Mouse (Mus musculus) CH12.LX (cell line): Measurements from ENCODE around the gene Il16. TPM values are rescaled to one million over a fixed set of nuclear protein-coding genes. Genes with fewer than 3 reads are reported as not detected.

Experiments
- DNase-seq: peaks from one replicate; pipeline ENCODE4 v3.0.0-alpha.2; 2013; ENCODE audit errors: extremely low read depth
- H3K27ac ChIP-seq: 2 replicates; pipeline ENCODE4 v1.5.1; 2012; ENCODE audit warnings: low read depth, mild to moderate bottlenecking, control low read depth, moderate library complexity; ENCODE audit not compliant: insufficient read depth
- H3K27me3 ChIP-seq: replicated peaks from 2 replicates; pipeline ENCODE3; 2012; ENCODE audit warnings: inconsistent platforms
- H3K36me3 ChIP-seq, 2 experiments: replicated peaks in 1 of 2; 2 replicates each; pipeline versions ENCODE3 to v1.6.1; 2012; ENCODE audit warnings: inconsistent platforms in 1 of 2, low read length in 1 of 2, mild to moderate bottlenecking in 1 of 2, mixed read lengths in 1 of 2, moderate library complexity in 1 of 2; ENCODE audit not compliant: control insufficient read depth in 1 of 2, insufficient read depth in 1 of 2
- H3K4me1 ChIP-seq, 2 experiments: 2 replicates each; pipeline ENCODE4 v1.6.1; 2012; ENCODE audit warnings: inconsistent platforms in 1 of 2, moderate library complexity in 1 of 2; ENCODE audit not compliant: insufficient read depth in 2 of 2, control insufficient read depth in 1 of 2
- H3K4me2 ChIP-seq: 2 replicates; pipeline ENCODE4 v1.6.1; 2012; ENCODE audit warnings: low read depth, mild to moderate bottlenecking, control low read depth; ENCODE audit not compliant: poor library complexity, insufficient read depth, severe bottlenecking
- H3K4me3 ChIP-seq, 3 experiments: fragments of 150-350 bp in 1 of 3; sonication (generic) in 1 of 3; replicated peaks in 1 of 3; 2 replicates each; pipeline versions ENCODE3 to v1.5.1; 2011 to 2012; ENCODE audit warnings: low read depth in 2 of 3, low read length in 2 of 3, mild to moderate bottlenecking in 2 of 3, moderate library complexity in 2 of 3, control low read depth in 1 of 3, improper control_type of control experiment in 1 of 3, inconsistent platforms in 1 of 3, mixed read lengths in 1 of 3; ENCODE audit not compliant: poor library complexity in 1 of 3
- H3K79me2 ChIP-seq: replicated peaks from 2 replicates; pipeline ENCODE4 v1.6.1; 2012; ENCODE audit warnings: mild to moderate bottlenecking, moderate library complexity; ENCODE audit not compliant: control insufficient read depth, poor library complexity, insufficient read depth, severe bottlenecking; ENCODE audit errors: extremely low read depth
- H3K9ac ChIP-seq: 2 replicates; pipeline ENCODE4 v1.6.1; 2012; ENCODE audit warnings: low read depth, mild to moderate bottlenecking, control low read depth, moderate library complexity; ENCODE audit not compliant: insufficient read depth
- H3K9me3 ChIP-seq: replicated peaks from 2 replicates; pipeline ENCODE3; 2012; ENCODE audit warnings: low read length, inconsistent platforms, mixed read lengths
- CHD1 ChIP-seq: IDR thresholded peaks from 2 replicates; pipeline ENCODE4 v1.6.1; 2012; ENCODE audit warnings: low read depth, low read length, improper control_type of control experiment, inconsistent platforms
- CTCF ChIP-seq, 2 experiments: IDR thresholded peaks in 1 of 2; conservative IDR thresholded peaks in 1 of 2; 2 replicates each; pipeline ENCODE4 v1.5.1; 2011 to 2012; ENCODE audit warnings: low read depth in 2 of 2, low read length in 2 of 2, improper control_type of control experiment in 1 of 2, inconsistent platforms in 1 of 2, mild to moderate bottlenecking in 1 of 2, moderate library complexity in 1 of 2
- EP300 ChIP-seq: IDR thresholded peaks from 2 replicates; pipeline ENCODE4 v1.6.1; 2011; ENCODE audit warnings: low read length, improper control_type of control experiment
- GABPA ChIP-seq: IDR thresholded peaks from 2 replicates; pipeline ENCODE4 v1.6.1; 2012; ENCODE audit warnings: low read depth, low read length, improper control_type of control experiment, inconsistent platforms; ENCODE audit not compliant: insufficient replicate concordance
- HCFC1 ChIP-seq: IDR thresholded peaks from 2 replicates; pipeline ENCODE4 v1.6.1; 2012; ENCODE audit warnings: low read depth, mild to moderate bottlenecking, inconsistent platforms, low read length, improper control_type of control experiment
- MAFK ChIP-seq: IDR thresholded peaks from 2 replicates; pipeline ENCODE4 v1.6.1; 2011; ENCODE audit warnings: low read length, improper control_type of control experiment; ENCODE audit not compliant: insufficient replicate concordance
- NELFE ChIP-seq: IDR thresholded peaks from 2 replicates; pipeline ENCODE4 v1.6.1; 2011; ENCODE audit warnings: low read depth, low read length, improper control_type of control experiment
- NRF1 ChIP-seq: IDR thresholded peaks from 2 replicates; pipeline ENCODE4 v1.6.1; 2014; ENCODE audit warnings: low read depth, mild to moderate bottlenecking, inconsistent platforms, low read length, improper control_type of control experiment, moderate library complexity
- PAX5 ChIP-seq: IDR thresholded peaks from 2 replicates; pipeline ENCODE4 v1.6.1; 2012; ENCODE audit warnings: low read length, inconsistent platforms, mixed read lengths
- RAD21 ChIP-seq: IDR thresholded peaks from 2 replicates; pipeline ENCODE4 v1.6.1; 2011; ENCODE audit warnings: low read depth, mild to moderate bottlenecking, low read length, improper control_type of control experiment, moderate library complexity
- RCOR1 ChIP-seq: conservative IDR thresholded peaks from 2 replicates; pipeline ENCODE4 v1.6.1; 2012; ENCODE audit warnings: low read depth, mild to moderate bottlenecking, inconsistent platforms, low read length, improper control_type of control experiment
- SMC3 ChIP-seq: IDR thresholded peaks from 2 replicates; pipeline ENCODE4 v1.6.1; 2011; ENCODE audit warnings: low read depth, low read length, improper control_type of control experiment
- TCF12 ChIP-seq: IDR thresholded peaks from 2 replicates; pipeline ENCODE4 v1.6.1; 2014; ENCODE audit warnings: low read depth, mild to moderate bottlenecking, inconsistent platforms, low read length, improper control_type of control experiment
- UBTF ChIP-seq: IDR thresholded peaks from 2 replicates; pipeline ENCODE4 v1.6.1; 2012; ENCODE audit warnings: low read depth, mild to moderate bottlenecking, inconsistent platforms, low read length, improper control_type of control experiment, moderate library complexity
- dilution Hi-C: fragments of 300-500 bp; cut with MboI; formaldehyde crosslinking; loops from 2 replicates; pipeline ENCODE4 v1.14.3; 2020; ENCODE audit warnings: low sequenced_read_pairs; ENCODE audit not compliant: extremely low pct_unique_long_range_greater_than_20kb, extremely low pct_ligation_motif_present
- in situ Hi-C: fragments of 300-500 bp; cut with MboI; formaldehyde crosslinking; loops from 3 replicates; pipeline ENCODE4 v1.14.3; 2019; ENCODE audit warnings: low sequenced_read_pairs, low pct_ligation_motif_present, low pct_unique_long_range_greater_than_20kb, mixed read lengths
- polyA plus RNA-seq: library from polyadenylated mRNA; unstranded; fragments of >175 nt; gene quantifications from 2 replicates; pipeline ENCODE4 v1.2.1, GENCODE M21; 2012; ENCODE audit warnings: low read depth; ENCODE audit not compliant: insufficient read length
- total RNA-seq, 2 experiments: library from RNA; depleted of rRNA; stranded (reverse); fragments of 300-350 nt in 1 of 2; fragments of >200 nt in 1 of 2; gene quantifications; 2 replicates each; pipeline ENCODE4 v1.2.3; 2012 to 2014

The Il16 gene
- total and polyA plus RNA-seq, 3 experiments: 39.8 to 62.1 (median 55.5) TPM

GRCm38 (mm10) chr7:83616268-83616667 is 129.3 kb downstream of the Il16 start:
- Histone ChIP-seq H3K4me2 (no peak overlapping the region), H3K79me2 (no peaks in the 10 kb centered on the region), H3K9me3 (no peaks in the 10 kb centered on the region), H3K4me1 (peaks cover 8 to 30% of the 10 kb centered on the region in 2 experiments), H3K27me3 (no peaks in the 10 kb centered on the region), H3K36me3 (peaks cover 11 to 79% of the 10 kb centered on the region in 2 experiments), H3K9ac (no peak overlapping the region), H3K27ac (no peak overlapping the region), H3K4me3 (no peak overlapping the region)
- in situ Hi-C loops: no loop called here
- dilution Hi-C loops: no loop called here
- DNase-seq: no peak
- no peak for TF ChIP-seq NRF1
- no peak for TF ChIP-seq NELFE
- TF ChIP-seq RCOR1: no peak
- TF ChIP-seq CHD1: no peak
- no peak for TF ChIP-seq HCFC1
- no peak for TF ChIP-seq MAFK
- TF ChIP-seq EP300: no peak; the same call in 1 of the 2 replicates

- Histone ChIP-seq H3K4me1 (peaks cover 8 to 32% of the 10 kb centered on the region in 2 experiments), H3K4me2 (no peak overlapping the region), H3K4me3 (no peak overlapping the region), H3K9me3 (no peaks in the 10 kb centered on the region), H3K27ac (no peak overlapping the region), H3K27me3 (no peaks in the 10 kb centered on the region), H3K9ac (no peak overlapping the region), H3K79me2 (no peaks in the 10 kb centered on the region), H3K36me3 (peaks cover 11 to 79% of the 10 kb centered on the region in 2 experiments)
- TF ChIP-seq RAD21 (peak; percentile 35), PAX5 (no peak), UBTF (no peak), CTCF (conservative IDR thresholded peaks at IDR 0.05 in 1 of 2, IDR thresholded peaks at IDR 0.05 in 1 of 2; ENCODE audit: low read depth in 2 of 2, low read length in 2 of 2) (peak; percentile 42 to 66; a peak in 3 of 4 replicates), SMC3 (peak; percentile 57), EP300 (no peak)
- DNase-seq: no peak
- dilution Hi-C loops: no loop called here
- in situ Hi-C loops: no loop called here
Measured at GRCm38 (mm10) chr7:83615815-83616214, 129.7 kb downstream of the Il16 start.

- dilution Hi-C loops (no loop called here), in situ Hi-C loops (no loop called here)
- no peaks in the 10 kb centered on the region for H3K27me3 ChIP-seq
Measured at GRCm38 (mm10) chr7:83615272-83615671, 130.3 kb downstream of the Il16 start.

More at GRCm38 (mm10) chr7:83615272-83615671, 130.3 kb downstream of the Il16 start:
- Histone ChIP-seq H3K36me3 (peaks cover 14 to 84% of the 10 kb centered on the region in 2 experiments), H3K9me3 (no peaks in the 10 kb centered on the region), H3K27ac (no peak overlapping the region), H3K79me2 (no peaks in the 10 kb centered on the region), H3K4me1 (peaks cover 8 to 38% of the 10 kb centered on the region in 2 experiments), H3K4me2 (no peak overlapping the region), H3K9ac (no peak overlapping the region), H3K4me3 (no peak overlapping the region)
- DNase-seq: no peak
- TF ChIP-seq TCF12 (no peak), EP300 (no peak), GABPA (no peak)
